Mouse (Mus musculus) Patski (cell line): Measurements from ENCODE around the gene Ulk3. TPM values are rescaled to one million over a fixed set of nuclear protein-coding genes. Genes with fewer than 3 reads are reported as not detected.

Source experiments
- ATAC-seq: fragments of 100-300 bp; one replicate; pipeline ENCODE4 v1.8.0; 2021
- CTCF ChIA-PET: fragments of 350-600 bp; sonication (Branson Sonifier 250); formaldehyde crosslinking; loops from one replicate; lab custom pipeline; 2022; ENCODE audit warnings: inconsistent platforms; lab: Charles Lee
- POLR2A ChIA-PET: fragments of 350-600 bp; sonication (Branson Sonifier 250); formaldehyde crosslinking; loops from one replicate; lab custom pipeline; 2022; ENCODE audit warnings: antibody characterized with exemption, inconsistent platforms; lab: Charles Lee
- DNase-seq: peaks from one replicate; pipeline ENCODE4 v3.0.0-alpha.2; 2011; ENCODE audit warnings: low read depth, low spot score
- H3K27me3 ChIP-seq: fragments of 371-371 bp; one replicate; pipeline ENCODE4 v1.5.1; 2021
- CTCF ChIP-seq: fragments of 100-300 bp; IDR thresholded peaks from one replicate; pipeline ENCODE4 v1.5.1; 2021
- in situ Hi-C: fragments of 300-500 bp; cut with MboI; formaldehyde crosslinking; loops from 3 replicates; pipeline ENCODE4 v1.11.1; 2018; ENCODE audit warnings: low pct_unique_long_range_greater_than_20kb, mixed read lengths
- polyA plus RNA-seq: library from polyadenylated mRNA; unstranded; gene quantifications from one replicate; pipeline ENCODE4 v1.2.3, GENCODE M21; 2021

Gene Ulk3
- polyA plus RNA-seq, 1 experiment from 2014 or later: 30.7 TPM

GRCm38 (mm10) chr9:57641022-57641421, 51.8 kb downstream of the Ulk3 start:
- in situ Hi-C loops: loop anchor here (5.0 kb wide), 1 partner anchor 119 kb away; the partner anchor contains the start of gene Cox5a
- no peak for DNase-seq
- TF ChIP-seq CTCF: no peak
- no peak for ATAC-seq
- ChIA-PET POLR2A (interaction anchor here (0.8 kb wide), 1 partner anchor 12 kb away, joined by 3 read pairs; no protein-coding TSS in a partner anchor), CTCF (no interaction called here)
- H3K27me3 ChIP-seq: no peaks in the 10 kb centered on the region

- ATAC-seq (no peak), DNase-seq (no peak)
- in situ Hi-C loops: loop anchor here (5.0 kb wide), 1 partner anchor 120 kb away; the partner anchor contains the start of gene Cox5a
- TF ChIP-seq CTCF: no peak
- no peaks in the 10 kb centered on the region for H3K27me3 ChIP-seq
- POLR2A ChIA-PET: no interaction called here
- CTCF ChIA-PET: interaction anchor here (1.9 kb wide), 1 partner anchor 13 kb away, joined by 8 read pairs; no protein-coding TSS in a partner anchor
Measured at GRCm38 (mm10) chr9:57641775-57642550, 52.7 kb downstream of the Ulk3 start.

GRCm38 (mm10) chr9:57643169-57643855, 54.1 kb downstream of the Ulk3 start:
- POLR2A ChIA-PET: no interaction called here
- no peak for TF ChIP-seq CTCF
- ATAC-seq (no peak), DNase-seq (no peak)
- no peaks in the 10 kb centered on the region for H3K27me3 ChIP-seq
- in situ Hi-C loops: loop anchor here (5.0 kb wide), 1 partner anchor 121 kb away; the partner anchor contains the start of gene Cox5a
- CTCF ChIA-PET: interaction anchor here (1.9 kb wide), 1 partner anchor 14 kb away, joined by 8 read pairs; no protein-coding TSS in a partner anchor

DNA sequence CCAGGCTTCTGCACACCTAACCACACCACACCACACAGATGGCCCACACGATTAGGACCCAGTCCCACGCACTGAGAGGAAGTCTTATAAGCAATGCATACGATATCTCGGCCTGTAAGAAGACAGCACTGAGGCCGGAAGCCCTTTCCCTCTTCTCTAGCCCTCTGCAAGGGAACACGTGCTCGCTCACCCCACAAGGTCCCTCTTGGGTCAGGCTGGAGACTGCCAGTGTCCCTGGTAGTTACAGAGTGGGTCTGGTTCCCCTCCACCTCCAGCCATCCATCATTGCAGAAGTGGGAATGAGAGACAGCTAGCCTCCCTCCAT, 54.6 kb downstream of the Ulk3 start:
- POLR2A ChIA-PET: no interaction called here
- in situ Hi-C loops: loop anchor here (5.0 kb wide), 1 partner anchor 122 kb away; the partner anchor contains the start of gene Cox5a
- no peak for TF ChIP-seq CTCF
- H3K27me3 ChIP-seq: no peaks in the 10 kb centered on the region
- DNase-seq: no peak
- ATAC-seq: no peak
- CTCF ChIA-PET: interaction anchor here (1.9 kb wide), 1 partner anchor 14 kb away, joined by 8 read pairs; no protein-coding TSS in a partner anchor

- ATAC-seq: no peak
- in situ Hi-C loops: loop anchor here (5.0 kb wide), 1 partner anchor 122 kb away; the partner anchor contains the start of gene Cox5a
- CTCF ChIA-PET: no interaction called here
- no peaks in the 10 kb centered on the region for H3K27me3 ChIP-seq
- TF ChIP-seq CTCF: no peak
- POLR2A ChIA-PET: no interaction called here
- no peak for DNase-seq
Measured at GRCm38 (mm10) chr9:57644442-57644943, 55.2 kb downstream of the Ulk3 start.

- DNase-seq (no peak), ATAC-seq (peak; percentile 51)
- H3K27me3 ChIP-seq: no peaks in the 10 kb centered on the region
- no peak for TF ChIP-seq CTCF
- ChIA-PET POLR2A (interaction anchor here (1.0 kb wide), 1 partner anchor 15 kb away, joined by 3 read pairs; no protein-coding TSS in a partner anchor), CTCF (interaction anchor here (0.6 to 1.9 kb wide), 8 partner anchors 8 to 80 kb away, joined by 3 to 9 read pairs (median 3); no protein-coding TSS in a partner anchor)
- in situ Hi-C loops: loop anchor here (5.0 kb wide), 1 partner anchor 123 kb away; the partner anchor contains the start of gene Cox5a
Measured at GRCm38 (mm10) chr9:57644944-57645893, 56.0 kb downstream of the Ulk3 start.

Other genes with a start within 250 kb of the Ulk3 start
- gene Ppcdc, start 149.3 kb upstream of the Ulk3 start, polyA plus RNA-seq: 35.2 TPM
- 73.0 TPM for gene Scamp5, start 121.4 kb upstream of the Ulk3 start, polyA plus RNA-seq
- gene Rpp25, start 85.4 kb upstream of the Ulk3 start, polyA plus RNA-seq: 0.39 TPM
- 1,082 TPM for gene Cox5a, start 68.2 kb upstream of the Ulk3 start, polyA plus RNA-seq
- gene Fam219b, start 51.9 kb upstream of the Ulk3 start, polyA plus RNA-seq: 10.2 TPM
- 39.1 TPM for gene Mpi, start 36.7 kb upstream of the Ulk3 start, polyA plus RNA-seq
- 60.2 TPM for gene Scamp2, start 28.5 kb upstream of the Ulk3 start, polyA plus RNA-seq
- 0.72 TPM for gene Cplx3, start 16.8 kb downstream of the Ulk3 start, polyA plus RNA-seq
- gene Lman1l, start 31.3 kb downstream of the Ulk3 start, polyA plus RNA-seq: 0.09 TPM
- 117 TPM for gene Csk, start 64.2 kb downstream of the Ulk3 start, polyA plus RNA-seq
- gene Cyp1a2, start 94.3 kb downstream of the Ulk3 start, polyA plus RNA-seq: not detected
- not detected for gene Cyp1a1, start 98.5 kb downstream of the Ulk3 start, polyA plus RNA-seq
- gene Edc3, start 119.1 kb downstream of the Ulk3 start, polyA plus RNA-seq: 14.3 TPM
- gene Clk3, start 176.4 kb downstream of the Ulk3 start, polyA plus RNA-seq: 75.6 TPM
- gene Arid3b, start 247.3 kb downstream of the Ulk3 start, polyA plus RNA-seq: 2.9 TPM